Mouse (Mus musculus): Measurements from ENCODE around the gene Ubtf.
A peak's percentile ranks its signal among the peaks of the same experiment; 100 is the strongest.
"Not testable (repeated sequence)": the region's sequence is repeated elsewhere in the genome, so short reads cannot be mapped to it uniquely, and the experiment has no call there.

Gene Ubtf

GRCm38 (mm10) chr11:102293971-102294370 lies 25.6 kb downstream of the Ubtf start:
- DNase-seq, result peak; percentile 32

DNA sequence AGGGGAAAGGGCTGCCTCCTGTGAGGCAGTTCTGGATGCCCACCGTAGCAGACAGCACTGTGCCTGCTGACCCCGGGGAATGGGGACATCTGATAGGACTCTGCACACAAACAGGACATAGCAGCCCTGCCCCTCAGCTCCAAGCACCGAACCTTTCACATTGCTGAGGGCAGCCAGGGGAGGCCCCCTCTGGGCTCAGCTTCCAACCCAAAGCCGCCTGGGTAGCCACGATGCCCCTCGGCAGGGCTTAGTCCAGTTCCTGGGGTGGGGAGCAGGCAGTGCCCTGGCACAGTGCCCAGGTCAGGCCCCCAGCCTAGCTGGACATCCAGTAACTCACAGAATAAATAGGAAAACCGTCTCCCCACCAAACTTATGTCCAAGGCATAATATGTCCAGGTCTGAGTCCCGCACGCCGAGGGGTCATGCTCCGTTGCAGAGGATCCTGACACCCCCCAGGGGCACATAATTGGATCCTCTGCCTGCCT lies 28.4 kb downstream of the Ubtf start:
- DNase-seq, result peak; percentile 36

GRCm38 (mm10) chr11:102290141-102290540 lies 29.4 kb downstream of the Ubtf start:
- DNase-seq, result peak; percentile 25

DNA sequence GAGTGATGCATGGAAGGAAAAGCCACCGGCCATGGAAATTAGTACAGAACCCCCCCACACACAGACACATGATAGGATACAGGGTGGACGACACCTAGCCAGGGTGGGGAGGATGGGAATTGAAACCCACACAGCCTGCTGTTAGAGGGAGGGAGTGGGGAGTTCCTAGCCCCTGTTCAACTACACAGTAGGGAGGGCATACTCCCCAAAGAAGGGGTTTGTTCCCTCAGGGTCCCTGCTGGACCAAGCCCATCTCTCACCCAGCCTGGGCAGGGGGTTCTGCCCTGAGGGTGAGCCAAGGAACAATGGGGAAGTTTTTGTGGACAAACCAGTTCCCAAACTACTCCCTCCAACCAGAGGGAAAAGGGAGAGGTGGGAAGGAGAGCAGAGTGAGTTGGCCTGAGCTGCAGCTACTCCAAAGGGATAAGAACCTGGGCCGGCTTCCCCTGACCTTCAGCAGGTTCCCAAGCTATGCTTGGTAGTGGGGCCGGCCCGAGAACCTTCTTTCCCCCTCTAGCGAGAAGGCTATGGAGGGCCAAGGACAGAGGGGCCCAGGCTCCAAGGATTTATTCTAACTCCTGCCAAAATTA lies 29.9 kb downstream of the Ubtf start:
- peak; percentile 22 for DNase-seq

DNA sequence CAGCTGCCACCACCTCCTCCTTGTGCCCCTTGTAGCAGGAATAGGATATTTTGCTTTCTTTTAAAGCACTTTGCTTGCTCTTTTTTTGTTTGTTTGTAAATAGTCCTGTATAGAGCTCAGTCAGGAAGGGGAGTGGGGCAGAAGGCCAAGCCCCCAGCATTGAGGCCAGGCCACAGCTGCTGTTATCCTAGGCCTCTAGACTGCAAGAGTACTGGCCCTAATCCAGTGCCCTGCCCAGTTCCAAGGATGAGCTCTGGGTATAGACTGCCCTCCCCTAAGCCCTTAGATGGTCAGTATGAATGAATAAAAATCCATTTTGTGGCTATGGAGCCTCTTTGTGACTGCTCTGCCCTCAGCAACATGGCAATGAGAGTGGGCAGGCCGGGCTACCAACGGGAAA lies 30.6 kb downstream of the Ubtf start:
- DNase-seq, result no peak

DNA sequence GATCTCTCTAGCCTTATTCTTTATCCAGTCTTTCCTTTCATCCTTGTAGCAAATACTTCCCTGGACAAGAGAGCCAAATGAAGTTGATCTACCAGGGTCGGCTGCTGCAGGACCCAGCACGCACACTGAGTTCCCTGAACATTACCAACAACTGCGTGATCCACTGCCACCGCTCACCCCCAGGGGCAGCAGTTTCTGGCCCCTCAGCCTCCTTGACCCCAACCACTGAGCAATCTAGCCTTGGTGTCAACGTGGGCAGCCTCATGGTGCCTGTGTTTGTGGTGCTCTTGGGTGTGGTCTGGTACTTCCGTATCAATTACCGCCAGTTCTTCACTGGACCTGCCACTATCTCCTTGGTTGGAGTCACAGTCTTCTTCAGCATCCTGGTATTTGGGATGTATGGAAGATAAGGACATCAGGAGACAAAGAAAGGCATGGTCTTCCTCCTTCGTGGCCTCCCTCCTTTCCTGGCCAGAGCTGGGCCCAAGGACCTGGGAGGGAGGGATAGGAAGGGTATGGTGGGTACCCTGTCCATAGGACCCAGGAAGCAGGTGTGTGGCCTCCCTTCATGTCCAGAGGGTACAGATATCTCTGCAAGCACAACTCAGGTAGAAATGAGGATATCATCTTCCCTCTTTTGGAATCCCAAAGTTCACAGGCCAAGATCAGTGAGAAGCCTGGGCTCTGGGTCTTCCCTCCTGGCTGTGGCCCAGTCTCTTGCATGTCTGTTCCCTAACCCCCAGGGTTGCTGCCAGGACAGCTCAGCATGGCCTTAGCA lies 31.3 kb downstream of the Ubtf start:
- DNase-seq, result no peak

GRCm38 (mm10) chr11:102287485-102287884 lies 32.1 kb downstream of the Ubtf start:
- DNase-seq, result no peak

- no peak for DNase-seq
Measured at GRCm38 (mm10) chr11:102285095-102285834, 34.3 kb downstream of the Ubtf start.

GRCm38 (mm10) chr11:102284501-102285094 lies 34.9 kb downstream of the Ubtf start, which contains the start of gene Tmub2:
Gene Tmub2, plus strand, starts transcription at chr11:102284931.
- DNase-seq, result peak; percentile 95

DNA sequence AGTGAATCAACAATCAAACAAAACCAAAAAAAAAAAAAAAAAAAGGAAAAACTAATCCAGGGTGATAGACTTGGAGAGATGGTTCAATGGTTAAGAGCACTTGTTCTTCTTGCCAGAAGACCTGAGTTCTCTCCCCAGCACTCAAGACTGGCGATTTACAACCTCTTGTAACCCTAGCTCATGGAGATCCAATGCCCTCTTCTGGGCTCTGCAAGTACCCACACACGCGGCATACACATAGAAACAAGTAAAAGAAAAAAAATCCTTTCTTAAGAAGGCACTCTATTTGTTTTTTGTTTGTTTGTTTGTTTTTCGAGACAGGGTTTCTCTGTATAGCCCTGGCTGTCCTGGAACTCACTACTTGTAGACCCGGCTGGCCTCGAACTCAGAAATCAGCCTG lies 35.6 kb downstream of the Ubtf start:
- no peak for DNase-seq

GRCm38 (mm10) chr11:102280267-102280666 lies 39.3 kb downstream of the Ubtf start:
- not testable (repeated sequence) for DNase-seq

DNA sequence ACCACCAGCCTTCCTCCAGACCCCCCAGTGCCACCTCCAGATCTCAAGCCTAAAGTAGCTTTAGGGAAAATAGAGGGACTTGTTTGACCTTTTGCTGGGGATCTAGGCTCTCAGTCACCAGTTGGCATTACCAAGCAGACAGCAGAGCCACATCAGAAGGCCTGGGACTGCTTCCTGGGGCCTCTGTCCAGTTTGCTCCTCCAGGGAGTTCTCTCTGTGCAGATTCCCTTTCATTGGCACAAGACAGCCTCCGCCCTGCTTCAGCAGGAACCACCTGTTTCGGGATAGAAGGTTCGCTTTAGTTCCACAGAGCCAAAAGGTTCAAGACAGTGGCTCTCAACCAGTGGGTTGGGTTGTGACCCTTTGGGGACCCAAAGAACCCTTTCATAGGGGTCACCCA lies 39.9 kb downstream of the Ubtf start:
- DNase-seq, result no peak

DNA sequence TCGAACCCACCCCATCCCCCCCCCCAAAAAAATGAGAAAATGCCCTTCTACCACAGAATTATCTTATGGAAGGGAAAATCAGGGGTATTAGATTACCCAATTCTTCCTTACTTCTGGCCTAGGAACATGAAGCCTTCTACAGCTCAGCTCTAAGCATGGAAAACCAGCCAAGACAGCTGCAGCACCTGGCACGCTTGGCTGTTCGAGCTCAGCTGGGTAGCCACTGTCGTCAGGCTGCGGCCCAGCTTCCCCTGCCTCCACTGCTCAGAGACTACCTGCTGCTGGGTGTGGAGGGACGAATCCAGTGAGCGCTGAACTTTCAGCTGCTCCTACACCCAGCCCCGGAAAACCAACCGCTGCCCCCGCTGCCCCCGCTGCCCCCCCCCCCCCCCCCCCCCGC lies 41.8 kb downstream of the Ubtf start:
- DNase-seq, result no peak

DNA sequence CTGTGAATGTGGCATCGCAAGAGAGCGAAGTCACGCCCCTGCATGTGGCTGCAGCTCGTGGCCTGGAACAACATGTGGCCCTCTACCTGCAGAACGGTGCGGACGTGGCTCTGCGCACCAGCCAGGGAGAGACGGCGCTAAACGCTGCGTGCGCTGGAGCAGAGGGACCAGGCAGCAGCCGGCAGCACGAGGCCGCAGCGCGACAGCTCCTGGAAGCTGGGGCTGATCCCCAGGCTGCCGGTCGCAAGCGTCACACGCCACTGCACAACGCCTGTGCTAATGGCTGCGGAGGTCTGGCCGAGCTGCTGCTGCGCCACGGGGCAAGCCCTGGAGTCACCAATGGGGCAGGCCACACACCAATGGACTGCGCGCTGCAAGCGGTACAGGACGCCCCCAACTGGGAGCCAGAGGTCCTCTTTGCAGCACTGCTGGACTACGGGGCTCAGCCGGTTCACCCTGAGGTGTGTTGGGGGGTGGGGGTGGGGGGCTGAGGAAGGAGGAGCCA lies 43.1 kb downstream of the Ubtf start:
- peak; percentile 50 for DNase-seq

GRCm38 (mm10) chr11:102268520-102269244 lies 50.9 kb downstream of the Ubtf start, which contains the start of gene Asb16:
Gene Asb16, plus strand, starts transcription at chr11:102268743.
- no peak for DNase-seq

DNA sequence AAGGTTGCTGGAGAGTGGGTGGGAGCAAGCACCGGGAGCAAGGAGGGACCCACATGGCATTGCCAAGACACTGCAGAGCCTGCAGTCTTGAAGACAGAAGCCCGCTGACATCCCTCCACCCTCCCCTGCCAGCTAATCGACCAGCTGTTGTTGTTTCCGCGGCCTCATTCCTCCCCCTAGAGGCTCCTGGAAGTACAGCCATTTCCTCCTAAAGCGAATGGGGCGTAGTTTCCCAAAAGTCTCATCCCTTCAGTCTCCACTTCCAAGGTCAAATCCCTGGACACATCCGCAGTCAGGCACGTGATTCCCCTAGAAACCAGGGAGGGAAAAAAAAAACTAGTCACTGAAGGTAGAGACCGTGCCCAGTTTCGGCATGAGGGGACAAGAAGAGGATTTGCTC lies 52.1 kb downstream of the Ubtf start:
- DNase-seq, result peak; percentile 71

GRCm38 (mm10) chr11:102266631-102267355 lies 52.7 kb downstream of the Ubtf start:
- DNase-seq, result no peak

DNA sequence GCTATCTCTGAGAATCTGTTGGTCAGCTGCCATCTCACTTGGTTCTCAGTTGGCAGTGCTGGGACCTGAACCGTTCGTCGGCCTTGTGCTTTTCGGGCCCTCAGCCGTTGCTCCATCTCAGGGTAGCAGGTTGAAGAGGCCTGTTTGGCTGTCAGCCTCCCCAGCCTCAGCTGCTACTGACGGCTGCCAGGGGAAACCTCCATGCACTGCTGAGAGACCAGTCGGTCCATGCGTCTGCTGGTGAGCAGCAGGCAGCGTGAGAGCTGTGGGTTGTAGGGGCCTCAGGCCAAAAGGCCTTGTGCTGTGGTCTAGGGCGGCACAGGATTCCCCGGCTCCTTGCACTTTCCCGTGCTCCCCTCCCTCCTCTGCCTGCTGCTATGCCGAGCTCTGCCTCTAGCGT lies 53.7 kb downstream of the Ubtf start:
- peak; percentile 38 for DNase-seq

- no peak for DNase-seq
Measured at GRCm38 (mm10) chr11:102263211-102263610, 56.3 kb downstream of the Ubtf start.

GRCm38 (mm10) chr11:102258521-102258920 lies 61.0 kb downstream of the Ubtf start:
- DNase-seq, result no peak

DNA sequence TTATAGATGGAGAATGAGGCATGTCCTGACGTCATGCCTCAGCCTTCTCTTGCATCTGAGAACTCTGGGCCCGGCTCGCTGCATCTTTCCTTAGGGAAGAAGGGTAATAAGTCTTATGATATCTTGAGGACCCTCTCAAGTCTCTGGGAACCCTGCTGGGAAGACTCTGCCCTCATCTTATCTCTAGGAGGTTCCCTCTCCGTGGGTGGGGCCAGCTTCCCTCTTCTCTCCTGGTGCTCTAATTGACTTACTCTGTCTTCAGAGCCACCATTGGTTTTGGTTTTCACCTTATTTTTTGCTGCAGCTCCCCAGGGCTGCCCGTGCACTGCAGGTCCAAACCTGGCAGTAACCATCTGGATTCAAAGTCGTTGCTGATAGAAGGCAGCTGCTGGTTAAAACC lies 61.4 kb downstream of the Ubtf start:
- DNase-seq, result no peak

DNA sequence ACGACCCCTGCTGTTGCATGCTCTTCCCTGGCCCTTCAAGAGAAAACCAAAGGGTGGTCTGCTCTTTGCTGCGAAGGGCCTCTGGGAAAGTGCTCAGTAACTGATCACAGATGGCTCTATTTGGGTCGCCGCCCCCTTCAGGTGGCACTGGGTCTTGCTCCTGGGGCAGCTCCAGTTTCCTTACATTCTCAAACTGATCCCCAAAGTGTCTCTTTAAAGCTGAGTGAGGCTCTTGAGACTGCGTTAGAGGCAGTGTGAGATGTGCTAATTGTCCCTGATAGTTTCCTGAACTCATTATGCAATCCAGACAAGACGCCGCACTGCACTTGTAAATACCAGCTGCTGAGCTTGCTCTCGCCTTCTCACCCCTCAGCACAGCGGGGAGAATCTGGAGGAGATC lies 62.0 kb downstream of the Ubtf start:
- no peak for DNase-seq

Data from cerebellum, adult 8-10 months (tissue).